ENCODE assay signal across 21 mouse cellular contexts in genomic region chr2:33281807-33282206, GRCm38 (mm10).
"Had no signal": no experiment of that assay in that cellular context is flagged by ENCODE, and none has a peak within 500 bp of the region (broad histone marks: within the 10 kb centered on the region; RNA-seq: fewer than 3 reads in every experiment).

No protein-coding gene starts in this region.

- H3K36me3 ChIP-seq: hindbrain, embryonic 15.5 days; limb, embryonic 10.5 days; limb, embryonic 12.5 days had no signal

- ATAC-seq: forebrain, postnatal 0 days; hindbrain, postnatal 0 days; intestine, embryonic 16.5 days had no signal

- H3K9ac ChIP-seq: forebrain, postnatal 0 days; hindbrain, embryonic 13.5 days; hindbrain, embryonic 15.5 days; limb, embryonic 12.5 days had no signal

- H3K9me3 ChIP-seq: hindbrain, embryonic 13.5 days; hindbrain, embryonic 15.5 days; limb, embryonic 10.5 days; limb, embryonic 12.5 days had no signal

- H3K4me1 ChIP-seq: hindbrain, embryonic 13.5 days had no signal

- H3K27ac ChIP-seq: hindbrain, embryonic 13.5 days; layer of hippocampus, adult 2 months; left cerebral cortex, adult 2 months; limb, embryonic 10.5 days; limb, embryonic 12.5 days had no signal

- H3K4me3 ChIP-seq: heart, adult 2 months; hindbrain, embryonic 13.5 days; hindbrain, embryonic 15.5 days; layer of hippocampus, adult 2 months; left cerebral cortex, adult 2 months; limb, embryonic 10.5 days; limb, embryonic 12.5 days had no signal

- DNase-seq: forebrain, postnatal 0 days; gastrocnemius, postnatal 14 days; gastrocnemius, postnatal 36 days; heart, adult 11 months; heart, adult 2 months; heart, postnatal 10 days; kidney, adult 11 months; kidney, adult 2 months; kidney, postnatal 10 days; kidney, postnatal 25 days; kidney, postnatal 4 days; liver had no signal

- H3K4me2 ChIP-seq: heart, embryonic 11.5 days; hindbrain, embryonic 13.5 days; hindbrain, embryonic 15.5 days; limb, embryonic 12.5 days had no signal

- H3K27me3 ChIP-seq: hindbrain, embryonic 13.5 days; hindbrain, embryonic 15.5 days; limb, embryonic 12.5 days had no signal
